Mouse (Mus musculus) heart, embryonic 10.5 days (tissue): ENCODE measurements around the gene Strbp. TPM values are rescaled to one million over a fixed set of nuclear protein-coding genes. Genes with fewer than 3 reads are reported as not detected.

ENCODE experiments used
- DNase-seq: peaks from one replicate; pipeline ENCODE4 v3.0.0-alpha.2; 2017; ENCODE audit warnings: low spot score
- H3K27ac ChIP-seq: fragments of 300-500 bp; sonication (generic); 2 replicates; pipeline ENCODE4 v1.5.1; 2016; ENCODE audit warnings: mild to moderate bottlenecking
- H3K27me3 ChIP-seq: fragments of 300-500 bp; sonication (generic); 2 replicates; pipeline ENCODE4 v1.6.1; 2016; ENCODE audit warnings: mild to moderate bottlenecking; ENCODE audit not compliant: poor library complexity, insufficient read depth, severe bottlenecking
- H3K36me3 ChIP-seq: fragments of 300-500 bp; sonication (generic); 2 replicates; pipeline ENCODE4 v1.6.1; 2016; ENCODE audit warnings: mild to moderate bottlenecking, moderate library complexity
- H3K4me1 ChIP-seq: fragments of 300-500 bp; sonication (generic); 2 replicates; pipeline ENCODE4 v1.6.1; 2016; ENCODE audit warnings: mild to moderate bottlenecking
- H3K4me3 ChIP-seq: fragments of 300-500 bp; sonication (generic); 2 replicates; pipeline ENCODE4 v1.5.1; 2016; ENCODE audit warnings: mild to moderate bottlenecking, moderate library complexity
- H3K9me3 ChIP-seq: fragments of 300-500 bp; sonication (generic); 2 replicates; pipeline ENCODE4 v1.6.1; 2016; ENCODE audit warnings: mild to moderate bottlenecking, moderate library complexity
- WGBS: fragments of 180-500 bp; shearing (Covaris S2); methylation state at CpG from one replicate; pipeline ENCODE4 v1.1.7; 2016; 5-methylcytosine and 5-hydroxymethylcytosine counted together
- polyA plus RNA-seq: library from polyadenylated mRNA; unstranded; fragments of >200 nt; fragmentation: Nextera tagmentation; extraction: Ambion mirVana; gene quantifications from 2 replicates; pipeline ENCODE4 v1.2.1, GENCODE M21; 2016

Strbp gene
- polyA plus RNA-seq, 1 experiment from 2014 or later, result 33.6 TPM

DNA sequence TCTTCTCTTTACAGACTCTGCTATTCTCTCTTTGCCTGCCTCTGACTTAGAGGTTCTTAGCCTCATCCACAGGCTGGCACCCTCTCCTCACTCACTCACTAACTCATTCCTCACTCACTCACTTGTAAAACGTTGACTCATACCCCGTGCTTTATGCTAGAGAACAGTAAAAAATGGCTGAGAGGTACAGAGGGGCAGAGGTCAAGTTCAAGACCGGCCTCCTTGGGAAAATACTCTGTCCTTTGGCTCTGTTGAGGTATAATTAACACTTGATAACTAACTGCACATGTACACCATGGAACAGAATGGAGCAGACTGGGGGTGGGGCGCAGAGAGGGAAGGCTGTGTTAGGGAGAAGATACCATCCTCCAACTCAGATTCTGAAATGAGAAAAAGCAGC lies 20.6 kb upstream of the Strbp start:
- no peak for DNase-seq
- no peak overlapping the region for H3K27ac ChIP-seq
- no peaks in the 10 kb centered on the region for H3K4me1 ChIP-seq
- H3K36me3 ChIP-seq, result no peaks in the 10 kb centered on the region
- H3K27me3 ChIP-seq, result no peaks in the 10 kb centered on the region
- H3K9me3 ChIP-seq, result no peaks in the 10 kb centered on the region
- no peak overlapping the region for H3K4me3 ChIP-seq
- WGBS, result 70% methylated on average over 4 of the region's 4 CpGs

- WGBS, result 66% methylated on average over 11 of the region's 11 CpGs
- no peaks in the 10 kb centered on the region for H3K27me3 ChIP-seq
Measured at GRCm38 (mm10) chr2:37723501-37724090, 19.9 kb upstream of the Strbp start.

GRCm38 (mm10) chr2:37722674-37723465 lies 19.2 kb upstream of the Strbp start:
- no peak overlapping the region for H3K4me3 ChIP-seq
- no peak for DNase-seq
- H3K9me3 ChIP-seq, result no peaks in the 10 kb centered on the region
- WGBS, result 82% methylated on average over 14 of the region's 14 CpGs
- no peaks in the 10 kb centered on the region for H3K36me3 ChIP-seq
- H3K4me1 ChIP-seq, result no peaks in the 10 kb centered on the region
- H3K27me3 ChIP-seq, result no peaks in the 10 kb centered on the region
- H3K27ac ChIP-seq, result no peak overlapping the region

More at GRCm38 (mm10) chr2:37723501-37724090, 19.9 kb upstream of the Strbp start:
- H3K27ac ChIP-seq, result no peak overlapping the region
- H3K9me3 ChIP-seq, result no peaks in the 10 kb centered on the region
- H3K4me3 ChIP-seq, result no peak overlapping the region
- no peaks in the 10 kb centered on the region for H3K4me1 ChIP-seq
- H3K36me3 ChIP-seq, result no peaks in the 10 kb centered on the region
- DNase-seq, result no peak

DNA sequence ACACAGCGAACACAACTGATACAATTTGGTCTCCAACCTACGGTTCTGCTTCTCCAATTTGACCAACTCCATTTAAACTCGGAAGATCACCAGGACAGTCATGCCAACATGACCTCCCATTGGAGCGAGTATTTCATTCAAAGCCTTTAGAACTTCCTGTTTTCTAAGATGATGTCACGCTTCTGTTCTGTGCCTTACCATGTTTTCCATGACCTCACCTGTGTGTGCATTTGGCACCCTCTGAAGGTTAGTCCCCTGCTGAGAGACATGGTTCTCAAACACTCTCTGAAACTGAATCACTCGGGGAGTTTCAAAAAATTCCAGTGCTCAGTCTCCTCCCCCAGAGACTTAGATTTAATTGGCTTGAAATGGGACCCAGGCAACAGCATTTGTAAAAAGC lies 12.6 kb upstream of the Strbp start:
- 84% methylated on average over 6 of the region's 6 CpGs for WGBS
- Histone ChIP-seq H3K36me3 (no peaks in the 10 kb centered on the region), H3K9me3 (no peaks in the 10 kb centered on the region), H3K4me1 (0 out of 2 replicates have a peak, but pooled peaks cover 5% of the 10 kb centered on the region), H3K27ac (no peak overlapping the region), H3K27me3 (no peaks in the 10 kb centered on the region), H3K4me3 (no peak overlapping the region)
- no peak for DNase-seq

DNA sequence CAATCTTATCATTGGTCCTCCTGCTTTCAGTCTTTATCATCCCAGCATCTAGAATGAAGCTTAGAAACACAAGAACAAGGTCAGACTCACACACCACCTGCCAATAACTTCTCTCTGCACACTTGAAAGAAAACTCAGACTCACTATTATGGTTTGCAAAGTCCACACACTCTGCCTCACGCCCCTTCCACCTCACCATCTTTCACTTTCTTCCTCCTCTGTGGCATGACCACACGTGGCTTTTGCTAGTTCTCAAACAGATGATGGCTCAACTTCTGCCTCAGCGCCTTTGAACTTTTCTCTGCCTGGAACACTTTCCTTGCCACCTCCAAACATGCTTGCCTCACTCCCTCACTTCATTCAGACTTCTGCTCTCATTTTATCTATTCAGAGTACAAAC lies 11.7 kb upstream of the Strbp start:
- H3K36me3 ChIP-seq, result no peaks in the 10 kb centered on the region
- H3K27ac ChIP-seq, result no peak overlapping the region
- no peak overlapping the region for H3K4me3 ChIP-seq
- H3K9me3 ChIP-seq, result no peaks in the 10 kb centered on the region
- 0 out of 2 replicates have a peak, but pooled peaks cover 5% of the 10 kb centered on the region for H3K4me1 ChIP-seq
- 70% methylated on average over 3 of the region's 3 CpGs for WGBS
- no peaks in the 10 kb centered on the region for H3K27me3 ChIP-seq
- no peak for DNase-seq

GRCm38 (mm10) chr2:37713100-37713499 lies 9.4 kb upstream of the Strbp start:
- Histone ChIP-seq H3K4me1 (0 out of 2 replicates have a peak, but pooled peaks cover 5% of the 10 kb centered on the region), H3K27ac (no peak overlapping the region), H3K36me3 (no peaks in the 10 kb centered on the region), H3K4me3 (no peak overlapping the region), H3K9me3 (no peaks in the 10 kb centered on the region), H3K27me3 (no peaks in the 10 kb centered on the region)
- no peak for DNase-seq
- 55% methylated on average over 3 of the region's 3 CpGs for WGBS

DNA sequence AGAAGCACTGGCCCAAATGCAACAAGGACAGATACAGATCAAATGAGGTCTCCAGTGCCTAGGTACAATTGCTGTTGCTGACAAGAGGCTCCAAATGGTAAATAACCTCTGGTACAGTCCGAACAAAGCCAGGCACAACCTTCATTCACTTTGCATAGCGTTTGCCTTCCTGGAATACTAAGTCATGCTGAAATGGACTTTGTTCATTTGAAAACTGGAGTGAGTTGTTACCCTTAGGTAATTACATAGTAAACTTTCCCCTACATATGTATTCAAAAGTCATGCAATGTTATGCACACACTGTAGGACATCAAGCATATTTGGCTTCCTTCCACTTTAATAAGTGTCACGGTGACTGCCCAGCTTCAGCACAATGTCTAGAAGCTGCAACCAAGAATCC lies 5.2 kb upstream of the Strbp start:
- Histone ChIP-seq H3K27ac (no peak overlapping the region), H3K36me3 (no peaks in the 10 kb centered on the region), H3K4me1 (peaks cover 10% of the 10 kb centered on the region), H3K9me3 (no peaks in the 10 kb centered on the region), H3K4me3 (no peak overlapping the region), H3K27me3 (peaks cover 3% of the 10 kb centered on the region; the same call in 1 of the 2 replicates)
- WGBS, result 78% methylated on average over 3 of the region's 3 CpGs
- no peak for DNase-seq

DNA sequence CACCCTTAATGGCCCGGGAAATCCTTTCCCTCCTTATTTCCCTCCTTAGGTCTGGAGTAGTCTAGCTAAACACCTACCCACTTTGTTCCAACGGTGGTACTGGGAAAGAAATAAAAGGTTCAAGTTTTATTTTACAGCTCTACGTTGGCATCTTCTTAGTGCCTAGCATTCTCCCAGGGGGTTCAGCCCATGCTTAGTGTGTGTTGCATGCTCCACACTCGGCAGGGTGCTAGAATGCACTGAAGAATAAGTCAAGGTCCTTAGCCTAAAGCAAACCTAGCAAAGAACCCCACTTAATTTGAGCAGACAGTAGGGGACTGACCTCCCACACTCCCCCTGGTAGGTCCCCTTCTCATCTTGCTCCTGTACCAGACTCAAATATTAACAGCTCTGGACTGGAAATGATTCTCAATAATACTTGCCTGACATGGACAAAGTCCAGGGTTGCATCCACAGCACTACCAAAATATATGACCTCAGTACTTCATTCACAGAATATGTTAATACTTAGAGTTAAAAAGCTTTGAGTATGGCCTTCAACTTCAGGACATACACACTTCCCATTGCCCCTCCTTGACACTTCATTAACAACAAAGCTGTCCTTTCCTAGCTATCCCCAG lies 592 bp upstream of the Strbp start:
- no peak for DNase-seq
- no peaks in the 10 kb centered on the region for H3K36me3 ChIP-seq
- H3K4me3 ChIP-seq, result peak overlapping the region; percentile 99
- H3K27me3 ChIP-seq, result peaks cover 3% of the 10 kb centered on the region; the same call in 1 of the 2 replicates
- H3K9me3 ChIP-seq, result no peaks in the 10 kb centered on the region
- H3K4me1 ChIP-seq, result peaks cover 17% of the 10 kb centered on the region
- WGBS, result 21% methylated on average over 4 of the region's 4 CpGs
- H3K27ac ChIP-seq, result peak overlapping the region; percentile 95

DNA sequence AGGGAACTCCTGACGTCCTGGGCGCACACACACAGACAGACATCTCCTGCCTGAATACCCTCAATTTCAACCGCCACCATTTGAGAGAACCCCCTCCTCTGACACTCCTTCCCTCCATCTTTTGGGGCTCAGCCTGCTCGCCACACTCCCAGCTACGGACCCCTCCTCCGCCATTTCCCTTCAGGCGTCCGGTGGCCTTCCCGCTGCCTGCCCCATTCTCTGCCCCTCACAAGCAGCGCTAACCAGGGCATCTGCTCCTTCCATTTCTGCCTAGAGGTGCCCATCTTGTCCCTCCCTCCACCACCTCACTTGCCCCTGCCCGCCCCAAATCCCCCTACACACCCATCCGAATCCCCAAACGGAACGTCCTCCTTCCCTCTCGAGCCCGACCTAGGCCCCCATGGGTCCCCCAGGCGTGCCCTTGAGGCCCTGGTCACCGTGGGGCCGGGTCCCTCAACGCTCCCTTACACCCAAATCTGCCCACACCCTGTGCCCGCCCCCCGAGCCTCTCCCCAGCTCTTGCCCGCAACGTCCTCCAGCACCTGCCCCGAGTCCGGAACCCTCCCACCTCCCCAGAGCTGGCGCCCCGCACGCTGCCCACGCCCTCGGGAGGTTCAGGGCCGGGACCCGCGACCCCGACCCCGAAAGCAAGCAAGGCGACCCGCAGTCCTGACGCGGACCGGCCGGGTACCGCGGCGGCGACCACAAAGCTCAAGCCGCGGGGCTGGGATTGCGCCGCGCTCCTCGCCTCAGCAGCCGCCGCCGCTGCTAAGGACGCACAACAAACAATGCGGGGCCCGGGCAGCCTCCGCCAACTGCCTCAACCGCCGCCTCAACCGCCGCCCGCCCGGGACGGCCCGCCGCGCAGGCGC lies 1.1 kb downstream of the Strbp start:
- Histone ChIP-seq H3K4me3 (peak overlapping the region; percentile 99), H3K9me3 (no peaks in the 10 kb centered on the region), H3K36me3 (peaks cover 8% of the 10 kb centered on the region; the same call in 1 of the 2 replicates), H3K4me1 (peaks cover 17% of the 10 kb centered on the region), H3K27me3 (peaks cover 3% of the 10 kb centered on the region; the same call in 1 of the 2 replicates), H3K27ac (peak overlapping the region; percentile 95)
- peak; percentile 82 for DNase-seq
- WGBS, result 1% methylated on average over 61 of the region's 70 CpGs

DNA sequence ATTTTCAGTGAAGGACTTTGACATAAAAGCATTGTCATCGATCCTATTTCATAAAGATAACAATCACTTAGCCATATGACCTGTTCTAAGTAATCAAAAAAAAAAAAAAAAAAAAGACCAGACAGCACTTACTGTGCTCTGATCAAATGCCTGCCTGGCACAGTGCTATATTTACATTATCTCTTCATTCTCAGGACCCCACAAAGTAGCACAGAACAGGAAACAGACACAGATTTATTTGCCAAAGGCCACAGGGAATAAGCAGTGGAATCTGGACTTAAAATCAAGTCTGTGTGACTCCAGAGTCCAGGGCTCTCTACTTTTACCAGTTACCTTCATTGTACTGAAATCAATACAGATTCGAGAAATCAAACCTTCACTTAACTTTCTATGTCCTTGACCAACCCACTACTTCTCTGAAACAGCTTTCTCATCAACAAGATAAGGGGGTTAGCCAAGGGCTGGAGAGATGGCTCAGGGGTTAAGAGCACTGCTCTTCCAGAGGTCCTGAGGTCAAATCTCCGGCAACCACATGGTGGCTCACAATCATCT lies 14.5 kb downstream of the Strbp start:
- DNase-seq, result no peak
- H3K4me1 ChIP-seq, result 0 out of 2 replicates have a peak, but pooled peaks cover 5% of the 10 kb centered on the region
- H3K36me3 ChIP-seq, result no peaks in the 10 kb centered on the region; the same call in 1 of the 2 replicates
- no peak overlapping the region for H3K27ac ChIP-seq
- H3K9me3 ChIP-seq, result no peaks in the 10 kb centered on the region
- H3K27me3 ChIP-seq, result no peaks in the 10 kb centered on the region
- 62% methylated on average over 3 of the region's 3 CpGs for WGBS
- no peak overlapping the region for H3K4me3 ChIP-seq

- 94% methylated on average over 1 of the region's 1 CpGs for WGBS
- no peaks in the 10 kb centered on the region for H3K9me3 ChIP-seq
- 0 out of 2 replicates have a peak, but pooled peaks cover 5% of the 10 kb centered on the region for H3K4me1 ChIP-seq
- DNase-seq, result no peak
- H3K27me3 ChIP-seq, result no peaks in the 10 kb centered on the region
- H3K4me3 ChIP-seq, result no peak overlapping the region
- H3K36me3 ChIP-seq, result no peaks in the 10 kb centered on the region; the same call in 1 of the 2 replicates
- H3K27ac ChIP-seq, result no peak overlapping the region
Measured at GRCm38 (mm10) chr2:37687031-37687430, 16.6 kb downstream of the Strbp start.

DNA sequence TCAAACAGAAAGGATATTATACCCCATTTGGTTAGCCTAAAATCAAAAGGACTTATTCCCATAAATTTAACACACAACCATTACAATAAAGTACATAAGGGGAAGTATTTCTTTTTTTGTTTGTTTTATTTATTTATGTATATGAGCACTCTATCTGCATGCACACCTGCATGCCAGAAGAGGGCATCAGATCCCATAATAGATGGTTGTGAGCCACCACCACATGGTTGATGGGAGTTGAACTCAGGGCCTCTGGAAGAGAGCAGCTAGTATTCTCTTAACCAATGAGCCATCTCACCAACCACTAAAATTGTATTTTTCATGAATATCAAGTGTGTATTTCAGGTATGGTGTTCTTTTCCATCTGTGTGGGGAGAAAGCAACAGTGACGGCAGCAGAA lies 18.8 kb downstream of the Strbp start:
- H3K27ac ChIP-seq, result no peak overlapping the region
- no peak for DNase-seq
- no peak overlapping the region for H3K4me3 ChIP-seq
- no peaks in the 10 kb centered on the region for H3K9me3 ChIP-seq
- H3K27me3 ChIP-seq, result no peaks in the 10 kb centered on the region
- 0 out of 2 replicates have a peak, but pooled peaks cover 5% of the 10 kb centered on the region for H3K4me1 ChIP-seq
- WGBS, result 93% methylated on average over 1 of the region's 1 CpGs
- H3K36me3 ChIP-seq, result no peaks in the 10 kb centered on the region; the same call in 1 of the 2 replicates
